Mouse (Mus musculus): ENCODE measurements at regions not wholly inside any gene's neighbourhood (a gene's known extent, or its start where the extent isn't known, plus 50 kb on each side); places are given as distances from the start of the nearest gene placed in this dataset.

GRCm38 (mm10) chr11:114202486-114202885 lies 135.6 kb upstream of the Sdk2 start:
- DNase-seq (ENCODE audit: low spot score in 2 of 2): no peak
- intact Hi-C loops (cut with DNase I): no loop called here

DNA sequence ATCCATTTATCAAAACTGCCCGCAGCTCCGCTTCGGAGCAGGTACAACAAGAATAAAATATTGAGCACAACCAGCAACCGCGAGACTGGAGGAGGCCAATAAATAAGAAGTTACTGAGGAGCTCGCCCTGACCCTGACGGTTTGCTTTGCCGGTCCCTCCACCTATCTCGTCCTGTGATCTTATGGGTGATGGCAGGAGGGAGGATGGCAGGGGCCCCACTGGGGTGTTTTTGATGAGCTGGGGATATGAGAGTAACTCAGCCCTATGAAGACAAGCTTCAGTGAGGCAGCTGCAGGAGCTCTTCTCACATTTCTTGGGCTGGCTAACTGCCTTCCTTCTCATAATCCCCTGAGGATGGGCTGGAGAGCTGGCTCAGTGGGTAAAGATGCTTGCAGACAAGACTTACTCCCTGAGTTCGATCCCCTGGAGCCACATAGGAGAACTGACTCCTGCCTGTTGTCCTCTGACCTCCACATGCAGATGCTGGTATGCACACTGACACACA lies 132.3 kb upstream of the Sdk2 start:
- intact Hi-C loops (cut with DNase I): loop anchor here (2.0 to 5.0 kb wide), 2 partner anchors 86 to 132 kb away; partner anchors contain the start of gene Sdk2
- DNase-seq (ENCODE audit: low spot score in 2 of 2): no peak

GRCm38 (mm10) chr11:114198317-114199032 lies 131.6 kb upstream of the Sdk2 start:
- intact Hi-C loops (cut with DNase I): loop anchor here (2.0 to 5.0 kb wide), 2 partner anchors 86 to 131 kb away; partner anchors contain the start of gene Sdk2

DNA sequence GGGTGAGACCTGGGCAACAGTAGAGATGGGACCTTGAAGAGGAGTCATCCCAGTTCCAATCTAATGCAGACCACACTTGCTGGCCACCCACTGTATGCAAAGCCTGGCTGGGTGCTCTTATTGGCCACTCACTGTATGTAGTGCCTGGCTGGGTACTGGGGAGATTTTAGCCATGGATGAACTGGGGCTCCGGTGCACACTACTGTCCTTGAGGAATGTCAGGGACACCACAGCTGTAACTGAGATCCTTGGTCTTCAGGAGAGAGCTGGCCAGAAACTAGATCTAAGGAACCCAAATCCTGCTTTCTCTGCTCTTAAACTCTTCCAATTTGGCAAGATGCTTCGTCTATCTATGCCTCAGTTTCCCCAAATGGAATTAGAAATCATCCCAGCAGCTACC lies 128.4 kb upstream of the Sdk2 start:
- intact Hi-C loops (cut with DNase I): loop anchor here (5.0 kb wide), 1 partner anchor 128 kb away; the partner anchor contains the start of gene Sdk2
- DNase-seq (ENCODE audit: low spot score in 2 of 2): no peak

More at GRCm38 (mm10) chr11:114198317-114199032, 131.6 kb upstream of the Sdk2 start:
- DNase-seq (ENCODE audit: low spot score in 2 of 2): peak; percentile 93 to 96

- DNase-seq (ENCODE audit: low spot score in 2 of 2): no peak
- intact Hi-C loops (cut with DNase I): no loop called here
These were observed 127.3 kb upstream of the Sdk2 start for GRCm38 (mm10) chr11:114194055-114194706.

DNA sequence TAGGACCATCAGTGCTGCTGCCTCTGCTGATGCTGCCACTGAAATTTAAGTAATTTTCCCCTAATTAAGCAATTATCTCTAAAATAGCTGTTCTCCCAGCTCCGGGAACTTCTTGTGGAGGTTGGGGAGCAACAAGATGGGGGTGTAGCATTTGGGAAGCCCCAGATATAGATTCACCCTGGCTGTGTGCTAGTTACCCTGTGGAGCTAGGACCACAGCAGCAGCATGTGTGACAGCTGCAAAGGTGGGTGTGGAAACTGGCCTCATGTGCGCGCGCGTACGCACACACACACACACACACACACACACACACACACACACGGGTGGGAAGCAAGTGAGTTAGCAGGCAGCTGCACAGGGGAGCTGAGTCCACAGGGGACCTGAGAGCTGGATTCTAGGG lies 126.2 kb upstream of the Sdk2 start:
- intact Hi-C loops (cut with DNase I): no loop called here
- DNase-seq (ENCODE audit: low spot score in 2 of 2): peak; percentile 58 to 77

DNA sequence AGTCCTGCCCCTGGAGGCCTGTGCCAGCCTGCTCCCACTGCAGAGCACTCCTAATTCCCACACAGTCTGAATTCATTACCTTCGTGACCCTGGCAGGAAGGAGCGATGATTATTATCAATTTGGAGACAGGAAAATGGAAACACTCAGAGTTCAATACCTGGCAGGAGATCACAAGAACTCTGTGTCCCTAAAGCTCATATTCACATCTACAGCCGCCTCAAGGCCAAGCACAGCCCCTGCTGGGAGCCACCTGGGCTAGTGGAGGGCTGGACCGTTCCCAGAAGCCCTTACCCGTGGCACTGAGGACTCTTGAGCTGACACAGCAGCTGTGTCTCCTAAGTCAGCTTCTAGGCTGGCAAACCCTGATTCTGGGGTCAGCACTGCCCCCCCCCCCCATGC lies 124.8 kb upstream of the Sdk2 start:
- DNase-seq (ENCODE audit: low spot score in 2 of 2): no peak
- intact Hi-C loops (cut with DNase I): no loop called here

DNA sequence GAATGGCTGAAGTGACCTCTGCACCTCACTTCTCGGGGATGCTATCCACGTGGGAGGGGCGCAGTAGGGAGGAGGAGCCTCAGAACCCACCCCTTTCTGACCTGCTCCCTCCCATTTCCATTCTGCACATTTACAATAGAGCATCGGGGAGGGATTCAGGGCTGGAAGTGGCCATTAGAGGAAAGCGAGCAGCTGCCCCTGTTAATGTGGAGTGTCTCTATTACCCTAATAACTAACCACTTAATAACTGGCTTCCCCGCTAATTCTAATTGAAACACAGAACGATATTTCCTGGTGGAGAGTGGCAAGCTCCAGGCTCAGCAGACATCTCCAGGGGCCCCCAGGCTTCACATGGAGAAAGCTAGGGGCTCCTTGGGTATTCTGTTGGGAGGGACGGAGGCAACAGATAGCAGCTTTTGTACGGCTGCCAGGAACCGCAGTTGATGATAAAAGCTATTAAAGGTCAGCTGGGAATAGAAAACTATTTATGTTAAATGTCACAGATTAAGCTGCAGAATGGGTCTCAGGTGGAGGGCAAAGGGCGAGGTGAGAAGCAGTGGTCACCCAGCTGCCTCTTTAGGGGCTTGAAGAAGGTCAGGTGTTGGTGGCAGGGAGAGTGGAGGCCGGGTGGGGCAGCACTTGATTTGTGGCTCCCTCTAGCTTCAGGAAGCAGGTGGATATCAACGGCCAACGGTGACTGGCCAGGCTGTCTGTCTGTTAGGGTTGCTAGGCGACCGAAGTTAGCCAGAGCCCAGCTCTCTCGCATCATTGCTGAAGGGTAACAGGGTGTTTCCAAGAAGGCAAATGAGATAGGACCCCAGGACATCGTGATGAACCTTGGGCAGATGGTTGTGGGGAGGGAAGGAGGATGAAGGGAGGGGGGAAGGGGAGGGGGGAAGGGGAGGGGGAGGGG lies 118.4 kb upstream of the Sdk2 start:
- DNase-seq (ENCODE audit: low spot score in 2 of 2): peak; percentile 55 to 61
- intact Hi-C loops (cut with DNase I): no loop called here

DNA sequence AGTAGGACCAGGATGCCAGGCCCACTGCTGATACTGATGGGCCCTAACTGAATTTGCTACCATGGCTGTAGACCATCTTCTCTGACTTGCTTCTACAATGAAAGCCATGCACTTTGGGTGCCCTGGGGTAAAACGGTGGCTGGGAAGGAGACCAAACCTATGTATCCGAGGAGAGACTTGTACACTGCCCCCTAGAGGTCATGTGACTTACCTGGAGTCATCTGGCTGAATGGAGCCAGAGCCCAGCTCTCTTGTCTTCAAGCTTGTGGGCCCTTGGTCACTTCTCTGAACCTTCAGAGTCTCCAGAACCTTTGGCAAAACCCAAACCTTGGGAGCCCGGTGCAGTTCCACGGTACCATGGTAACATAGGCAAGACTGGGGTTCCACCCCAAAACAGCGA lies 117.6 kb upstream of the Sdk2 start:
- no peak for DNase-seq (ENCODE audit: low spot score in 2 of 2)
- intact Hi-C loops (cut with DNase I): no loop called here

DNA sequence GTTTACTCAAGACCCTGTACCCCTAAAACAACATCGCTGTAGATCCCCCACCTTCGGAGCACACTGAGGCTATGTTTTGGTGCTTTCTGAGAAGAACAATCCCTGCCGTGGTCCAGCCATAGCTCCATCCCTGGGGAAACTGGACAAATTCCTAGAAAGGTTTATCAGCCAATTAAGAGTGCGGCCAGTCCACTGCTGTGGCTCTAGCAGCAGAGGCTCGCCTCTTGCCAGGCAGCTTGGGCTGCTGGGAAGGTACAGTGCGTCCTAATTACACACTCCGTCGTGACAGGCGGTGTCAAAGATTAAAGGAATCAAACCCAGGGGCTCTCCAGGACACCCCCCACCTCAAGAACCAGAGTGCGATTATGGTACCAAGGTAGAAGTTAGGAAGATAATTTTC lies 116.4 kb upstream of the Sdk2 start:
- intact Hi-C loops (cut with DNase I): no loop called here
- DNase-seq (ENCODE audit: low spot score in 2 of 2): no peak

DNA sequence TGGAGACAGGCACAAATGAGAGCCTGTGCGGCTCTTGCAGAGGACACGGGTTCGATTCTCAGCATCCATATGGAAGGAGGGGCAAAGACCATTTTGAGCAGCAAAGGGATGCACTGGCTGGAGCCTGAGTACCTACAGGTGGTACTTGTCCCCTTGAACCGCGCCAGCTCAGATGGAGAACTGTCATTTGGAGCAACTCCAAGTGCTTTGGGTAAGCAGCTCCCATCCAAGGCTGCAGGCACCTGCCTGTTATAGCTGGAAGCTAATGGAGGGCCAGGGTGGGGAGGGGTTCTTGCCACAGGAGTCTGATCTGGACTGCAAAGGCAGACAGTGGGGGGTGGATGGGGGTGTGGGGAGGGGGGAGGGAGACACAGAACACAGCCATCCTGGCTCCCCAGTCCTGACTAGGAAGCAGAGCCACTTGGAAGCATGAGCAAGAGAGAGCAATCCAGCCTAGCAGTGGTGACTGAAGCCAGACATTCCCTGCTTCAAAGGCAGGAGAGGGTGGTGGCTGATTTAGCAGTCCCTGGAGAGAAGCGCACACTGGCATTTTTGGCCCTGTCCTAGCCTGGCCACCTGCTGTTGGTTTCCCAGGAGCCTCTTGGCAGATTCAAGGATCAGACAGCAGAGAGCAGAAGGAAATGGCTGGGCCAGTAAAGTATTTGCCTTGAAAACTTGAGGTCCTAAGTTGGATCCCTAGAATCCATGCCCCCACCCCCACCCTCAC lies 112.1 kb upstream of the Sdk2 start:
- intact Hi-C loops (cut with DNase I): no loop called here
- DNase-seq (ENCODE audit: low spot score in 2 of 2): no peak

GRCm38 (mm10) chr11:114177789-114178188 lies 110.9 kb upstream of the Sdk2 start:
- no peak for DNase-seq (ENCODE audit: low spot score in 2 of 2)
- intact Hi-C loops (cut with DNase I): no loop called here

- intact Hi-C loops (cut with DNase I): no loop called here
- DNase-seq (ENCODE audit: low spot score in 2 of 2): no peak
These were observed 110.4 kb upstream of the Sdk2 start for GRCm38 (mm10) chr11:114177281-114177680.

DNA sequence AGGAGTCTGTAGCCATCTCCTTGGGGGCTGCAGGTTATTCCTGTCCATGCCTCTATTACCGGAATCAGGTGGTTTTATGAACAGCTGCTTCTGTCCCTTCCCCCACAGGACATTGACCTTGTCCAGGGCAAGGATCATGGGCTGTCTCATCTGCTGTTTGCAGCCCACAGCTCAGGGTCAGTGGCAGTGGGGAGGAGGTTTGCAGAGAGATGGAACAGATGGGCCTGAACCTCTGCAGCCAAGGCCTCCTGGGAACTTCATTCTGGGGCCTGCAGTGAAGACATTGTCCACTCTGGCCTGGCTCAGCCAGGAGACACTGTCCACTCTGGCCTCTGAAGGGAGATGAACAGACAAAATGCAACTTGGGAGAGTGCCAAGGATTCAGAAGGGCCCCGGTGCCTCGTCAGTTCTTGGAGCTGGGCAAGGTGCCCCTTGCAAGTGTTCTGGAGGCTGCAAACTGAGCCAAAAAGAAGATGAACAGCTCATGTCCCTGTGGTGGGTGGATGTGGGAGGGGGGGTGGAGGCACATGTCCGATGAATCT lies 109.9 kb upstream of the Sdk2 start:
- intact Hi-C loops (cut with DNase I): no loop called here
- no peak for DNase-seq (ENCODE audit: low spot score in 2 of 2)

DNA sequence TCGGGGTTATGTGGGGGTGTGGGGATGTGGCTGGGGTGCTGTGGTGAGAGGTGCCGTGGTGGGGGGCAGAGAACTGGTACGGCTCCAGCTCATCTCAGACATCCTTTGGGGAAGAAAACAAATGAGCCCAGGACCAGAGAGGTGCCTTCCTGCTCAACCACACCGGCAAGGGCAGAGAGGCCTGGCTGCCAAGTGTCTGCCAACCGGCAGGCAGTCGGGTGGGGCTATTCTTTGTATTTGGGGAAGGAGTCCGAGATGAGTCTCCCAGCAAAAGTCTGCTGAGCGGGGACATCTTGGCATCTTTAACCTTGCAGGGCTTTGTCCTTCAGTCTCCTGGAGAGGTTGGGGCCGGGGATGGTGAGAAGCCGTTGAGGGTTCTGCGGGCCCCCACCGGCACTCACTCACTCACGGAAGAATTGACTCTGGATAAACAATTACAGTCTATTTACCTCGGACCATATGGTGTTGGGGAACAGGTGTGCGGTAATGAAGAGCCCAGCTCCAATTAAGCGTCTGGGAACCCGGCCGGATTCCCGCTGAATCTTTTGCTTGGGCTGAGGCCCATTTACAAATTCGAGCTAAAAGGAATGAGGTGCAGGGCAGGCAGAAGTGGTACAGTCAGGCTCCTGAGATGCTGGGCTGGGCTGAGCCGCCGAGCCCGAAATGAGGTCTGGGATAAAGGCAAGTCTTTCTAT lies 108.7 kb upstream of the Sdk2 start:
- no peak for DNase-seq (ENCODE audit: low spot score in 2 of 2)
- intact Hi-C loops (cut with DNase I): no loop called here

- DNase-seq (ENCODE audit: low spot score in 2 of 2): no peak
- intact Hi-C loops (cut with DNase I): no loop called here
These were observed 108.0 kb upstream of the Sdk2 start for GRCm38 (mm10) chr11:114174871-114175270.

- no peak for DNase-seq (ENCODE audit: low spot score in 2 of 2)
- intact Hi-C loops (cut with DNase I): no loop called here
These were observed 101.4 kb upstream of the Sdk2 start for GRCm38 (mm10) chr11:114168231-114168661.

- no peak for DNase-seq (ENCODE audit: low spot score in 2 of 2)
- intact Hi-C loops (cut with DNase I): no loop called here
These were observed 99.0 kb upstream of the Sdk2 start for GRCm38 (mm10) chr11:114165656-114166362.
